Mouse (Mus musculus) cerebellum, adult 2 months (tissue): ENCODE data around the gene Olfml2a. TPM values are rescaled to one million over a fixed set of nuclear protein-coding genes. Genes with fewer than 3 reads are reported as not detected.

Experiments
- DNase-seq, 2 experiments: peaks; one replicate each; pipeline ENCODE4 v3.0.0; 2021
- H3K27ac ChIP-seq: fragments of 200-500 bp; 2 replicates; pipeline ENCODE4 v1.5.1; 2012; ENCODE audit warnings: low read length, control low read depth, inconsistent platforms; ENCODE audit not compliant: insufficient read depth
- H3K27me3 ChIP-seq: fragments of 200-500 bp; 2 replicates; pipeline ENCODE4 v1.6.1; 2012; ENCODE audit warnings: inconsistent platforms, mild to moderate bottlenecking, low read length, moderate library complexity; ENCODE audit not compliant: control insufficient read depth, insufficient read depth
- H3K4me1 ChIP-seq: fragments of 200-500 bp; 2 replicates; pipeline ENCODE4 v1.6.1; 2011; ENCODE audit warnings: low read length; ENCODE audit not compliant: control insufficient read depth, insufficient read depth
- H3K4me3 ChIP-seq: fragments of 200-500 bp; replicated peaks from 2 replicates; pipeline ENCODE3; 2011; ENCODE audit warnings: mild to moderate bottlenecking, low read depth, low read length, control low read depth; ENCODE audit not compliant: insufficient read depth
- CTCF ChIP-seq: fragments of 200-500 bp; IDR thresholded peaks from 2 replicates; pipeline ENCODE4 v1.5.1; 2011; ENCODE audit warnings: low read depth, mild to moderate bottlenecking, control low read depth, low read length, moderate library complexity, borderline replicate concordance; ENCODE audit not compliant: insufficient read depth
- POLR2A ChIP-seq: fragments of 200-500 bp; IDR thresholded peaks from 2 replicates; pipeline ENCODE4 v1.6.1; 2011; ENCODE audit warnings: low read length, control low read depth, borderline replicate concordance; ENCODE audit not compliant: insufficient read depth
- WGBS: fragments of 180-500 bp; shearing (Covaris S2); methylation state at CpG from one replicate; pipeline ENCODE4 v1.1.7; 2018; 5-methylcytosine and 5-hydroxymethylcytosine counted together
- polyA plus RNA-seq: library from polyadenylated mRNA; depleted of rRNA; stranded (reverse); fragments of >200 nt; gene quantifications from 2 replicates; pipeline ENCODE4 v1.2.3, GENCODE M21; 2012

The Olfml2a gene
- polyA plus RNA-seq, 1 experiment, result 0.95 TPM

GRCm38 (mm10) chr2:38977837-38978236 lies 46.1 kb downstream of the Olfml2a start:
- H3K4me3 ChIP-seq, result no peak overlapping the region
- 16% methylated on average over 4 of the region's 4 CpGs for WGBS
- H3K27me3 ChIP-seq, result no peaks in the 10 kb centered on the region
- H3K4me1 ChIP-seq, result no peaks in the 10 kb centered on the region
- DNase-seq, result no peak
- no peak for TF ChIP-seq POLR2A
- no peak for TF ChIP-seq CTCF
- no peak overlapping the region for H3K27ac ChIP-seq

- TF ChIP-seq POLR2A (no peak), CTCF (no peak)
- no peak for DNase-seq
- Histone ChIP-seq H3K4me1 (peaks cover 3% of the 10 kb centered on the region; the same call in 1 of the 2 replicates), H3K27ac (no peak overlapping the region), H3K27me3 (no peaks in the 10 kb centered on the region; the same call in 1 of the 2 replicates), H3K4me3 (no peak overlapping the region)
- WGBS, result 94% methylated on average over 2 of the region's 2 CpGs
Observed at GRCm38 (mm10) chr2:38983456-38983855, 51.7 kb downstream of the Olfml2a start.

- DNase-seq, result no peak
- Histone ChIP-seq H3K4me1 (peaks cover 3% of the 10 kb centered on the region; the same call in 1 of the 2 replicates), H3K27ac (no peak overlapping the region), H3K27me3 (no peaks in the 10 kb centered on the region; the same call in 1 of the 2 replicates), H3K4me3 (no peak overlapping the region)
- 28% methylated on average over 3 of the region's 3 CpGs for WGBS
- TF ChIP-seq CTCF (no peak), POLR2A (no peak)
Observed at GRCm38 (mm10) chr2:38986580-38986979, 54.8 kb downstream of the Olfml2a start.

DNA sequence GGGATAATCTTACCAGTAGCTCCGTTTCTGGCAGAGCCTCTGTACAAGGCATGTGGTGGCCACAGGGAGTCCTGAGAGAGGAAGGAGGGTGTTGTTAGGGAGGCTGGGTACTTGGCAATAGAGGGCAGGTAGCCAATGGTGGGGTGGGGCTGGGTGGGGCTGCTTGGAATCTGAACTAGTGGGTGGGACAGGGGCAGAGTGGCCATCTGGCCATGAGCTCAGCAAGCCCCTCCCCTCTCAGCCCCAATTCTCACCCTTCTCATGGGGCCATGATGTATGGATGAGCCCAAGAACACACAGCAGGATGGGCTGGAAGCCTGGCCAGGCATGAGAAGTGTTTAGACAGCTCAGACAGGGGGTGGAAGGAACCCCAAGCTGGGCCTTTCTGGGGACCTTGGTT lies 55.6 kb downstream of the Olfml2a start:
- no peaks in the 10 kb centered on the region; the same call in 1 of the 2 replicates for H3K27me3 ChIP-seq
- 8% methylated on average over 1 of the region's 1 CpGs for WGBS
- TF ChIP-seq CTCF (no peak), POLR2A (no peak)
- H3K27ac ChIP-seq, result no peak overlapping the region
- H3K4me3 ChIP-seq, result no peak overlapping the region
- no peak for DNase-seq
- H3K4me1 ChIP-seq, result peaks cover 3% of the 10 kb centered on the region; the same call in 1 of the 2 replicates

DNA sequence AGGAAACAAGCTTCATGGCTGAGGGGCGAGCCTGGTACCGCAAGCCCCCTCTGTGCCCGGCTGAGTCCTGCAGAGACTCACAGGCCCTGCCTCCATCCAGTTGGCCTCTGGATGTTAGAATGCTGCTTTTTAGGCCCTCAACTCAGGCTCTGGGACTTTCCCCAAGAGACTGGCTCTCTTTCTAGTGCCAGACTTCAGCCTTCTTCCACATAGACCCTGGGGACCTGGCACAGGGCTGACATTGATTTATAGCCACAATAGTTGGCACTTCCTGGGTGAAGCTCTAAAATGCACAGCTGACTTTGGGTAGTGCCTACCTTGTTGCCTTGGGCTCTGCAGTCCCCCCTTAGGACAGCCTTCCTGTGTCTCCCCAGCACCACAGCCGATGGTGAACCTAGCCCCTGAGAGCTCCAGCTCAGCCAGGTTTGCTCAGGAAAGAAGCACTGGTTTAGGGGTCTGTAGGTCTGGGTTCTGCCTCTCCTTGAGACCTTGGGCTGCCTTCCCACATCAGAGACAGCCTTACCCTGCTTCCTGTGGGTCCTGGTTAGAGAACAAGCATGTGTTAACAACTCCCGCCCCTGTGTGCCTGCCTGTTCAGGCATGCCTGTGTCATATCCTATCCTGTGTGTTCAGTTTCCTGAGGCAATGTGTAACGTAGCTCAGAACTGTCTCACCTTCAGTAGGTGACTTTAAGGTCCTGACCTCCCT lies 56.2 kb downstream of the Olfml2a start:
- Histone ChIP-seq H3K4me3 (no peak overlapping the region), H3K27ac (no peak overlapping the region), H3K4me1 (peaks cover 3% of the 10 kb centered on the region; the same call in 1 of the 2 replicates), H3K27me3 (no peaks in the 10 kb centered on the region; the same call in 1 of the 2 replicates)
- TF ChIP-seq CTCF, result no peak
- TF ChIP-seq POLR2A, result no peak
- DNase-seq, result no peak
- 68% methylated on average over 6 of the region's 6 CpGs for WGBS

GRCm38 (mm10) chr2:38988929-38989328 lies 57.2 kb downstream of the Olfml2a start:
- Histone ChIP-seq H3K27me3 (no peaks in the 10 kb centered on the region; the same call in 1 of the 2 replicates), H3K27ac (no peak overlapping the region), H3K4me3 (no peak overlapping the region), H3K4me1 (peaks cover 3% of the 10 kb centered on the region; the same call in 1 of the 2 replicates)
- WGBS, result 94% methylated on average over 2 of the region's 2 CpGs
- DNase-seq, result no peak
- TF ChIP-seq POLR2A (no peak), CTCF (no peak)

DNA sequence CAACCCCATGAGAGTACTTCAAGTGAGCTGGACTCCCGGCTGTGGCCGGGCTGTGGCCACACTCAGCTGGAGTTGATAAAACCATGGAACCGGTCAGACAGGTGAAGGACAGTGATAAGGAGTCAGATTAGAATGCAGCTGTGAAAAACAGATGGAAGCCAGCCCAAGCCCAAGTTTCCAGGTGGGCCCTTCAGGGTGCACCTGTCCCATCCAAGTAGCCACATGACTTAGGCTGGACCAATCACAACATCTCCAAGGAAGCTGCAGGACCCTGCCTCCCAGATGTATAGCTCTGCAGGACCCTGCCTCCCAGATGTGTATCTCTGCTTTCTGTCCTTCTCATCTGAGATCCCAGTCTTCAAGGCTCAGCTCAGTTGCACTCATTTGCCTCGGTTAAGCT lies 60.2 kb downstream of the Olfml2a start:
- no peak for DNase-seq
- TF ChIP-seq POLR2A, result no peak
- TF ChIP-seq CTCF, result no peak
- H3K4me3 ChIP-seq, result no peak overlapping the region
- peaks cover 3% of the 10 kb centered on the region; the same call in 1 of the 2 replicates for H3K4me1 ChIP-seq
- no peak overlapping the region for H3K27ac ChIP-seq
- WGBS, result 73% methylated on average over 4 of the region's 4 CpGs
- H3K27me3 ChIP-seq, result no peaks in the 10 kb centered on the region; the same call in 1 of the 2 replicates

- 14% methylated on average over 4 of the region's 4 CpGs for WGBS
- no peak for TF ChIP-seq CTCF
- H3K27me3 ChIP-seq, result no peaks in the 10 kb centered on the region; the same call in 1 of the 2 replicates
- no peak for DNase-seq
- no peak overlapping the region for H3K4me3 ChIP-seq
- 0 out of 2 replicates have a peak, but pooled peaks cover under 1% of the 10 kb centered on the region for H3K4me1 ChIP-seq
- H3K27ac ChIP-seq, result no peak overlapping the region
Observed at GRCm38 (mm10) chr2:38992452-38992851, 60.7 kb downstream of the Olfml2a start.
